ENCODE assay signal across 10 mouse cellular contexts in genomic region chr7:118111128-118111527, GRCm38 (mm10). TPM values are rescaled to one million over a fixed set of nuclear protein-coding genes. Genes with fewer than 3 reads are reported as not detected.
DNase-seq lines count a peak whose midpoint lies in the region; ATAC-seq lines count a peak whose summit lies in the region.
"Had no signal": no experiment of that assay in that cellular context is flagged by ENCODE, and none has a peak within 500 bp of the region (broad histone marks: within the 10 kb centered on the region; RNA-seq: fewer than 3 reads in every experiment).

No protein-coding gene starts in this region.

- H3K4me1 ChIP-seq in kidney, embryonic 16.5 days (ENCODE audit: insufficient read depth, low read length): peaks cover 40% of the 10 kb centered on the region
- H3K4me1 ChIP-seq in embryonic facial prominence, embryonic 15.5 days: peaks cover 37% of the 10 kb centered on the region
- peaks cover 44% of the 10 kb centered on the region for H3K4me1 ChIP-seq in limb, embryonic 10.5 days
- peaks cover 53% of the 10 kb centered on the region for H3K4me1 ChIP-seq in neural tube, embryonic 13.5 days (replicated peaks)

- no peaks in the 10 kb centered on the region for H3K27me3 ChIP-seq in kidney, embryonic 16.5 days (ENCODE audit: insufficient read depth, low read length)
- no peaks in the 10 kb centered on the region for H3K27me3 ChIP-seq in embryonic facial prominence, embryonic 15.5 days
- no peaks in the 10 kb centered on the region for H3K27me3 ChIP-seq in limb, embryonic 10.5 days (ENCODE audit: low read depth, poor library complexity, severe bottlenecking)
- no peaks in the 10 kb centered on the region for H3K27me3 ChIP-seq in neural tube, embryonic 13.5 days
- H3K27me3 ChIP-seq: Patski had no signal

- no peak for DNase-seq in kidney, postnatal 4 days
- no peak for DNase-seq in limb, embryonic 10.5 days (ENCODE audit: low spot score)
- no peak for DNase-seq in cerebellum, adult 9-10 months
- DNase-seq in urinary bladder, postnatal 14 days (ENCODE audit: low spot score): no peak
- DNase-seq: gastrocnemius, postnatal 10 days had no signal

- H3K4me3 ChIP-seq in kidney, embryonic 16.5 days (ENCODE audit: low read length): peak overlapping the region; percentile 0
- no peak overlapping the region for H3K4me3 ChIP-seq in embryonic facial prominence, embryonic 15.5 days (replicated peaks)
- peak overlapping the region; percentile 21 for H3K4me3 ChIP-seq in limb, embryonic 10.5 days
- H3K4me3 ChIP-seq in neural tube, embryonic 13.5 days: peak overlapping the region; percentile 2; the same call in 1 of the 2 replicates

- H3K36me3 ChIP-seq in kidney, embryonic 16.5 days (ENCODE audit: insufficient read depth, low read length): peaks cover 85% of the 10 kb centered on the region
- peaks cover 82% of the 10 kb centered on the region for H3K36me3 ChIP-seq in embryonic facial prominence, embryonic 15.5 days
- H3K36me3 ChIP-seq in limb, embryonic 10.5 days: peaks cover 90% of the 10 kb centered on the region
- H3K36me3 ChIP-seq in neural tube, embryonic 13.5 days: peaks cover 86% of the 10 kb centered on the region

- WGBS in kidney, embryonic 16.5 days: 73% methylated on average over 3 of the region's 3 CpGs
- WGBS in embryonic facial prominence, embryonic 15.5 days: 78% methylated on average over 3 of the region's 3 CpGs
- 85% methylated on average over 3 of the region's 3 CpGs for WGBS in limb, embryonic 10.5 days
- 84% methylated on average over 3 of the region's 3 CpGs for WGBS in neural tube, embryonic 13.5 days

- no peak overlapping the region for H3K27ac ChIP-seq in kidney, embryonic 16.5 days (ENCODE audit: low read length)
- no peak overlapping the region for H3K27ac ChIP-seq in embryonic facial prominence, embryonic 15.5 days (replicated peaks)
- no peak overlapping the region for H3K27ac ChIP-seq in limb, embryonic 10.5 days
- no peak overlapping the region for H3K27ac ChIP-seq in neural tube, embryonic 13.5 days (replicated peaks)

- no peaks in the 10 kb centered on the region for H3K9me3 ChIP-seq in kidney, embryonic 16.5 days (ENCODE audit: low read length)
- H3K9me3 ChIP-seq in embryonic facial prominence, embryonic 15.5 days (replicated peaks): no peaks in the 10 kb centered on the region
- H3K9me3 ChIP-seq in limb, embryonic 10.5 days (replicated peaks): no peaks in the 10 kb centered on the region
- H3K9me3 ChIP-seq in neural tube, embryonic 13.5 days: no peaks in the 10 kb centered on the region

- H3K9ac ChIP-seq in kidney, embryonic 16.5 days (replicated peaks; ENCODE audit: low read length): no peak overlapping the region; the same call in 1 of the 2 replicates
- H3K9ac ChIP-seq in embryonic facial prominence, embryonic 15.5 days: no peak overlapping the region
- H3K9ac ChIP-seq in neural tube, embryonic 13.5 days: no peak overlapping the region

- peak overlapping the region; percentile 97 for H3K4me2 ChIP-seq in kidney, embryonic 16.5 days (replicated peaks; ENCODE audit: low read depth, low read length)
- peak overlapping the region; percentile 15; the same call in 1 of the 2 replicates for H3K4me2 ChIP-seq in embryonic facial prominence, embryonic 15.5 days (replicated peaks)
- H3K4me2 ChIP-seq in neural tube, embryonic 13.5 days: peak overlapping the region; percentile 99

- ATAC-seq in kidney, embryonic 16.5 days (ENCODE audit: low FRiP score, low TSS enrichment): no peak
- no peak for ATAC-seq in embryonic facial prominence, embryonic 15.5 days (ENCODE audit: insufficient number of reproducible peaks, low FRiP score, low TSS enrichment, low read depth)
- ATAC-seq in neural tube, embryonic 13.5 days (ENCODE audit: low read depth): no peak
- ATAC-seq in inflammation-experienced regulatory T-cells, adult 6 months: no peak
- ATAC-seq: Patski had no signal

RNA-seq across cellular contexts. Expression of gene Rps15a, which starts 4.9 kb away (rescaled TPM):
- polyA plus RNA-seq in kidney, embryonic 16.5 days (2015; fragmentation: Nextera tagmentation; extraction: Ambion mirVana): 655 and 667 TPM in 2 replicates
- 775 and 795 TPM in 2 replicates for polyA plus RNA-seq in embryonic facial prominence, embryonic 15.5 days (2015; fragmentation: Nextera tagmentation; extraction: Ambion mirVana)
- 688 and 731 TPM in 2 replicates for polyA plus RNA-seq in limb, embryonic 10.5 days (2016; fragmentation: Nextera tagmentation; extraction: Ambion mirVana)
- 430 and 493 TPM in 2 replicates for polyA plus RNA-seq in neural tube, embryonic 13.5 days (2015; fragmentation: Nextera tagmentation; extraction: Ambion mirVana)
- polyA plus RNA-seq in inflammation-experienced regulatory T-cells, adult 6 months (2017; shearing (Covaris generic)): 1,000 to 10,000 TPM; 1,617 to 2,517 (median 1,732) TPM

RNA-seq across cellular contexts. Expression of gene Arl6ip1, which starts 18.3 kb away (rescaled TPM):
- 405 and 508 TPM in 2 replicates for polyA plus RNA-seq in kidney, embryonic 16.5 days (2015; fragmentation: Nextera tagmentation; extraction: Ambion mirVana)
- polyA plus RNA-seq in embryonic facial prominence, embryonic 15.5 days (2015; fragmentation: Nextera tagmentation; extraction: Ambion mirVana): 408 and 409 TPM in 2 replicates
- 375 and 392 TPM in 2 replicates for polyA plus RNA-seq in limb, embryonic 10.5 days (2016; fragmentation: Nextera tagmentation; extraction: Ambion mirVana)
- 480 and 481 TPM in 2 replicates for polyA plus RNA-seq in neural tube, embryonic 13.5 days (2015; fragmentation: Nextera tagmentation; extraction: Ambion mirVana)
- polyA plus RNA-seq in inflammation-experienced regulatory T-cells, adult 6 months (2017; shearing (Covaris generic)): 100 to 1,000 TPM; 345 to 818 (median 446) TPM

Comparison
In these comparisons a context has a peak if more than half of its experiments do, and no peak if none do; other contexts are left out.
1. H3K4me2 ChIP-seq: peak in every context shown above with its lines; median percentile 99 in neural tube, embryonic 13.5 days; 97 in kidney, embryonic 16.5 days; 15 in embryonic facial prominence, embryonic 15.5 days.